Mouse (Mus musculus) ES-E14 (cell line): Measurements from ENCODE around the gene Notum. TPM values are rescaled to one million over a fixed set of nuclear protein-coding genes. Genes with fewer than 3 reads are reported as not detected.

ENCODE experiments used
- DNase-seq: peaks from one replicate; pipeline ENCODE4 v3.0.0-alpha.2; 2013; ENCODE audit warnings: low read depth, low spot score
- H3K27ac ChIP-seq: 2 replicates; pipeline ENCODE4 v1.5.1; 2012; ENCODE audit warnings: low read depth, mild to moderate bottlenecking, low read length, moderate library complexity, mixed read lengths; ENCODE audit not compliant: poor library complexity, insufficient read depth, severe bottlenecking
- H3K36me3 ChIP-seq: 2 replicates; pipeline ENCODE4 v1.6.1; 2012; ENCODE audit warnings: mild to moderate bottlenecking, low read length, moderate library complexity, mixed read lengths; ENCODE audit not compliant: control insufficient read depth, poor library complexity, insufficient read depth, severe bottlenecking
- H3K4me1 ChIP-seq, 2 experiments: fragments of 150-350 bp in 1 of 2; sonication (generic) in 1 of 2; 2 replicates each; pipeline ENCODE4 v1.6.1; 2012; ENCODE audit warnings: low read length in 2 of 2, mild to moderate bottlenecking in 1 of 2, mixed read lengths in 1 of 2; ENCODE audit not compliant: control insufficient read depth in 2 of 2, insufficient read depth in 2 of 2, poor library complexity in 1 of 2
- H3K4me3 ChIP-seq, 2 experiments: fragments of 150-350 bp in 1 of 2; sonication (generic) in 1 of 2; 2 replicates each; pipeline ENCODE4 v1.5.1; 2012; ENCODE audit warnings: low read length in 2 of 2, low read depth in 1 of 2, mild to moderate bottlenecking in 1 of 2, mixed read lengths in 1 of 2; ENCODE audit not compliant: insufficient read depth in 1 of 2, poor library complexity in 1 of 2, severe bottlenecking in 1 of 2
- H3K9ac ChIP-seq: 2 replicates; pipeline ENCODE4 v1.6.1; 2012; ENCODE audit warnings: low read depth, mild to moderate bottlenecking, low read length, mixed read lengths; ENCODE audit not compliant: poor library complexity, insufficient read depth, severe bottlenecking
- H3K9me3 ChIP-seq: fragments of 150-350 bp; sonication (generic); 2 replicates; pipeline ENCODE4 v1.6.1; 2012; ENCODE audit warnings: low read depth, mild to moderate bottlenecking, low read length; ENCODE audit not compliant: control insufficient read depth, insufficient read depth
- CHD2 ChIP-seq: IDR thresholded peaks from 2 replicates; pipeline ENCODE4 v1.6.1; 2014; ENCODE audit warnings: mild to moderate bottlenecking, low read depth, low read length, inconsistent platforms
- HCFC1 ChIP-seq: IDR thresholded peaks from 2 replicates; pipeline ENCODE4 v1.6.1; 2012; ENCODE audit warnings: low read length, inconsistent platforms, borderline replicate concordance; ENCODE audit not compliant: insufficient read depth
- MAFK ChIP-seq: IDR thresholded peaks from 2 replicates; pipeline ENCODE4 v1.6.1; 2014; ENCODE audit warnings: mild to moderate bottlenecking, low read depth, low read length, inconsistent platforms; ENCODE audit not compliant: insufficient read depth
- ZC3H11A ChIP-seq: IDR thresholded peaks from 2 replicates; pipeline ENCODE4 v1.6.1; 2012; ENCODE audit warnings: low read depth, mild to moderate bottlenecking, inconsistent platforms, low read length, borderline replicate concordance
- ZNF384 ChIP-seq: IDR thresholded peaks from 2 replicates; pipeline ENCODE4 v1.6.1; 2012; ENCODE audit warnings: low read depth, low read length, inconsistent platforms
- in situ Hi-C, 2 experiments: fragments of 600-800 bp; cut with MboI; formaldehyde crosslinking; loops; one replicate each; pipeline ENCODE4 v1.15.1; 2025; ENCODE audit warnings: low sequenced_read_pairs in 2 of 2, inconsistent platforms in 1 of 2; ENCODE audit not compliant: unreplicated experiment in 2 of 2
- total RNA-seq: library from RNA; depleted of rRNA; stranded (reverse); fragments of 300-350 nt; gene quantifications from 2 replicates; pipeline ENCODE4 v1.2.3, GENCODE M21; 2012

Notum gene
- total RNA-seq, 1 experiment = 47.8 TPM

- DNase-seq = no peak
- in situ Hi-C loops = no loop called here
- Histone ChIP-seq H3K27ac (no peak overlapping the region), H3K4me1 (peaks cover 0 to 14% of the 10 kb centered on the region in 2 experiments; a peak in 3 of 4 replicates), H3K4me3 (no peak overlapping the region), H3K9ac (no peak overlapping the region), H3K36me3 (peaks cover 44% of the 10 kb centered on the region), H3K9me3 (no peaks in the 10 kb centered on the region)
- TF ChIP-seq MAFK (no peak), CHD2 (no peak), ZC3H11A (no peak), HCFC1 (no peak), ZNF384 (no peak)
Observed at GRCm38 (mm10) chr11:120696568-120696967, 35.6 kb upstream of the Notum start.

- H3K36me3 ChIP-seq = peaks cover 35% of the 10 kb centered on the region
- peaks cover 0 to 14% of the 10 kb centered on the region in 2 experiments; a peak in 3 of 4 replicates for H3K4me1 ChIP-seq
- no peak for TF ChIP-seq CHD2
- no peak for TF ChIP-seq MAFK
- no peak for TF ChIP-seq ZNF384
- TF ChIP-seq ZC3H11A = no peak
- TF ChIP-seq HCFC1 = no peak
- no peak overlapping the region for H3K4me3 ChIP-seq
- H3K9ac ChIP-seq = no peak overlapping the region
- no peak overlapping the region for H3K27ac ChIP-seq
- DNase-seq = no peak
- no peaks in the 10 kb centered on the region for H3K9me3 ChIP-seq
- in situ Hi-C loops = no loop called here
Observed at GRCm38 (mm10) chr11:120695641-120696040, 34.7 kb upstream of the Notum start.

- H3K4me3 ChIP-seq = no peak overlapping the region
- H3K9ac ChIP-seq = no peak overlapping the region
- TF ChIP-seq MAFK = no peak
- no peak for TF ChIP-seq HCFC1
- no peak for TF ChIP-seq ZNF384
- no peaks in the 10 kb centered on the region for H3K9me3 ChIP-seq
- in situ Hi-C loops = no loop called here
- DNase-seq = no peak
- peaks cover 0 to 14% of the 10 kb centered on the region in 2 experiments; a peak in 3 of 4 replicates for H3K4me1 ChIP-seq
- peaks cover 33% of the 10 kb centered on the region for H3K36me3 ChIP-seq
- no peak overlapping the region for H3K27ac ChIP-seq
Observed at GRCm38 (mm10) chr11:120695184-120695583, 34.2 kb upstream of the Notum start.

GRCm38 (mm10) chr11:120693461-120693860, 32.5 kb upstream of the Notum start:
- peaks cover 0 to 14% of the 10 kb centered on the region in 2 experiments; a peak in 3 of 4 replicates for H3K4me1 ChIP-seq
- H3K36me3 ChIP-seq = peaks cover 33% of the 10 kb centered on the region
- H3K9ac ChIP-seq = no peak overlapping the region
- TF ChIP-seq CHD2 = no peak
- TF ChIP-seq ZNF384 = no peak
- TF ChIP-seq ZC3H11A = no peak
- TF ChIP-seq MAFK = no peak
- no peak for TF ChIP-seq HCFC1
- H3K27ac ChIP-seq = no peak overlapping the region
- H3K9me3 ChIP-seq = no peaks in the 10 kb centered on the region
- in situ Hi-C loops = no loop called here
- DNase-seq = no peak
- no peak overlapping the region for H3K4me3 ChIP-seq

GRCm38 (mm10) chr11:120692471-120693011, 31.6 kb upstream of the Notum start:
- TF ChIP-seq HCFC1 = no peak
- TF ChIP-seq CHD2 = no peak
- TF ChIP-seq ZC3H11A = no peak
- TF ChIP-seq ZNF384 = no peak
- TF ChIP-seq MAFK = no peak
- Histone ChIP-seq H3K9me3 (no peaks in the 10 kb centered on the region), H3K4me3 (no peak overlapping the region), H3K4me1 (peaks cover 0 to 10% of the 10 kb centered on the region in 2 experiments; a peak in 3 of 4 replicates), H3K27ac (no peak overlapping the region), H3K36me3 (peaks cover 38% of the 10 kb centered on the region), H3K9ac (no peak overlapping the region)
- in situ Hi-C loops = no loop called here
- DNase-seq = no peak
